Mouse (Mus musculus): ENCODE results near the gene Gm49711.

- TF ChIP-seq POLR2A (IDR thresholded peaks at IDR 0.05; ENCODE audit: low read depth, low read length) (no peak), TCF12 (IDR thresholded peaks at IDR 0.05; ENCODE audit: low read depth, low read length) (no peak), SMC3 (IDR thresholded peaks at IDR 0.05; ENCODE audit: low read depth, low read length) (no peak), ZNF384 (IDR thresholded peaks at IDR 0.05; ENCODE audit: low read depth, low read length) (no peak), EP300 (IDR thresholded peaks at IDR 0.05; ENCODE audit: low read length) (no peak), SIN3A (IDR thresholded peaks at IDR 0.05; ENCODE audit: low read length) (no peak), CHD2 (IDR thresholded peaks at IDR 0.05; ENCODE audit: low read length) (no peak), UBTF (IDR thresholded peaks at IDR 0.05; ENCODE audit: low read depth, low read length) (no peak), CTCF (conservative IDR thresholded peaks at IDR 0.05 in 1 of 2, IDR thresholded peaks at IDR 0.05 in 1 of 2; ENCODE audit: low read depth in 2 of 2, low read length in 2 of 2) (no peak), ZMIZ1 (IDR thresholded peaks at IDR 0.05; ENCODE audit: low read depth, low read length) (no peak), POLR2AphosphoS2 (IDR thresholded peaks at IDR 0.05; ENCODE audit: low read depth, low read length) (no peak)
Measured at GRCm38 (mm10) chr16:92209291-92209781, 151.2 kb downstream of the Gm49711 start.
